Mouse (Mus musculus) embryonic facial prominence, embryonic 13.5 days (tissue): Measurements from ENCODE around the gene Pprc1. TPM values are rescaled to one million over a fixed set of nuclear protein-coding genes. Genes with fewer than 3 reads are reported as not detected.

Experiments
- ATAC-seq: fragments of 200-750 bp; cut with Nextera tagmentation; 2 replicates; pipeline ENCODE4 v1.8.0; 2017; ENCODE audit warnings: low read depth; ENCODE audit not compliant: insufficient number of reproducible peaks, insufficient read depth, low FRiP score, low TSS enrichment
- H3K27ac ChIP-seq: fragments of 300-500 bp; sonication (generic); 2 replicates; pipeline ENCODE4 v1.5.1; 2015; ENCODE audit warnings: moderate library complexity, mild to moderate bottlenecking, inconsistent platforms
- H3K27me3 ChIP-seq: fragments of 300-500 bp; sonication (generic); 2 replicates; pipeline ENCODE4 v1.6.1; 2015; ENCODE audit warnings: mild to moderate bottlenecking, inconsistent platforms
- H3K36me3 ChIP-seq: fragments of 300-500 bp; sonication (generic); 2 replicates; pipeline ENCODE4 v1.6.1; 2015; ENCODE audit warnings: mild to moderate bottlenecking, inconsistent platforms
- H3K4me1 ChIP-seq: fragments of 300-500 bp; sonication (generic); 2 replicates; pipeline ENCODE4 v1.6.1; 2015; ENCODE audit warnings: inconsistent platforms
- H3K4me2 ChIP-seq: fragments of 300-500 bp; sonication (generic); 2 replicates; pipeline ENCODE4 v1.6.1; 2015; ENCODE audit warnings: moderate library complexity, mild to moderate bottlenecking, inconsistent platforms
- H3K4me3 ChIP-seq: fragments of 300-500 bp; sonication (generic); 2 replicates; pipeline ENCODE4 v1.5.1; 2015; ENCODE audit warnings: mild to moderate bottlenecking, inconsistent platforms
- H3K9ac ChIP-seq: fragments of 300-500 bp; sonication (generic); 2 replicates; pipeline ENCODE4 v1.6.1; 2015; ENCODE audit warnings: mild to moderate bottlenecking, inconsistent platforms
- H3K9me3 ChIP-seq: fragments of 300-500 bp; sonication (generic); 2 replicates; pipeline ENCODE4 v1.6.1; 2016; ENCODE audit warnings: inconsistent platforms
- WGBS: fragments of 180-500 bp; shearing (Covaris S2); methylation state at CpG from one replicate; pipeline ENCODE4 v1.1.7; 2015; ENCODE audit warnings: mixed read lengths; 5-methylcytosine and 5-hydroxymethylcytosine counted together
- polyA plus RNA-seq: library from polyadenylated mRNA; unstranded; fragments of >200 nt; fragmentation: Nextera tagmentation; extraction: Ambion mirVana; gene quantifications from 2 replicates; pipeline ENCODE4 v1.2.1, GENCODE M21; 2015

Gene Pprc1
- polyA plus RNA-seq, 1 experiment from 2014 or later = 38.8 TPM

DNA sequence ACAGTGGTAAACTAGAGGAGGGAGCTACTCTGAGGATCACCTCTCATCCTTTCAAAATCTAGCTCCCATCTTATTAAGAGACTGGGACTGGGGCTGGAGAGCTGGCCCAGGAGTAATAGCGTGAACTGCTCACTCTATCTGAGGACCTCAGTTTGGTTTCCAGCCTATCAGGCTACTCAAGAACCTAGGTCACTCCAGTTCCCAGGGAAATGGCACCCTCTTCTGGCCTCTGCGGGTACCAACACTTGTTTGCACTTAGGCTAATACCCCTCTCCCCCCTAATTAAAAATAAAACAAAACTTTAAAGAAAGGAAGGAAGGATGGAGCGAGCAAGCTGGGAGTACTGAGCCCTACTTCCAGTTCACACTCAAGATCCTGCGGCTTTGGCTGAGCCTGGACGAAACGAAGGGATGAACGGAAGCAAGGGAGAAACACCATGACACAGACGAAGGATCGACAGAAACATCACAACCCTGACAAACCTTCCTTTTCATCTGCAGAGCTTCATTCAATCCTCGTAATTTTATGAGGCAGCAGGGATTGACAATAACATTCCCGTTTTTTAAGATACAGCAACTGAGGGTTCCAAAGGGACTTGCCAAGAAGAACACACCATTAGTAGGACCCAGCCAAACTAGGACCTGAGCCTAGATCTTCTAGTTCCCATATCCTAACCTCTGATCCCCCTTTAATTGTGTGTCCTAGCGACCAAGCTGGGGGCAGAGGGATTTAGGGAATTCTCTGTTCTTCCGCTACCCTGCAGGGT, 8.0 kb upstream of the Pprc1 start:
- Histone ChIP-seq H3K9me3 (no peaks in the 10 kb centered on the region), H3K9ac (peak overlapping the region; percentile 97), H3K4me2 (peak overlapping the region; percentile 93), H3K4me3 (peak overlapping the region; percentile 97), H3K4me1 (peaks cover 44% of the 10 kb centered on the region), H3K36me3 (peaks cover 51% of the 10 kb centered on the region), H3K27ac (peak overlapping the region; percentile 99), H3K27me3 (no peaks in the 10 kb centered on the region)
- ATAC-seq = no peak
- 74% methylated on average over 13 of the region's 13 CpGs for WGBS

DNA sequence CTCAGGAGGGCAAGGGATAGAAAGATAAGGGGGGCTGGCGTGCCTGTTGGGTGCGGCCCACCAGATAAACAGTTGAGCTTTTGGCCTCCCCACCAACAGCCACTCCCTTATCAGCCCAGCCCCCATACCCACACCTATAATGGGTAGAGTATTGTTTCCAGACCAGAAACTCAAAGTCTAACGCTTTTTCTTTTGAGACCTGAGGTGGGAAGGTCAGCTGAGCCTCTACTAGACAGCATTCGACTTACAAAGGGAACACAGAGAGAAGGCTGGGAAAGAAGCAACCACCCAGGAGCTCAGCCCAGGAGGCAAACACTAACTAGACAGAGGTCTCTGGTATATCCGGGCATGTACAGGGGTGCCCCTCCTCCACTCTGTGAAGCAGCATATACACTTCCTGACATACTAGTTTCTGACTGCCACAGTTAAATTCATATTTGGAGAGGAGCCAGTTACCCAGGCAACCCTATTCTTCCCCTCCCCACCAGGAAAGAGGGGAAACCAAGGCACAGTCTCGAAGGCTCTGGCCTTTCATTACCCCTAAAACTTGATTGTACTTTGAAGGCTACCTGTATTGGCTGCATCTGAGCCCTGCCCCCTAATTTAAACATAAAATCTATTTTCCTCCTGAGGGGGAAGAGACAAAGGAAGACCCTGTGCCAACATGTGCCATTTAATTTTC, 7.3 kb upstream of the Pprc1 start:
- H3K4me2 ChIP-seq = peak overlapping the region; percentile 93
- H3K4me1 ChIP-seq = peaks cover 51% of the 10 kb centered on the region
- no peak for ATAC-seq
- H3K27ac ChIP-seq = peak overlapping the region; percentile 99
- peaks cover 43% of the 10 kb centered on the region for H3K36me3 ChIP-seq
- H3K9me3 ChIP-seq = no peaks in the 10 kb centered on the region
- peak overlapping the region; percentile 97 for H3K9ac ChIP-seq
- no peaks in the 10 kb centered on the region for H3K27me3 ChIP-seq
- peak overlapping the region; percentile 97 for H3K4me3 ChIP-seq
- WGBS = 16% methylated on average over 6 of the region's 6 CpGs

DNA sequence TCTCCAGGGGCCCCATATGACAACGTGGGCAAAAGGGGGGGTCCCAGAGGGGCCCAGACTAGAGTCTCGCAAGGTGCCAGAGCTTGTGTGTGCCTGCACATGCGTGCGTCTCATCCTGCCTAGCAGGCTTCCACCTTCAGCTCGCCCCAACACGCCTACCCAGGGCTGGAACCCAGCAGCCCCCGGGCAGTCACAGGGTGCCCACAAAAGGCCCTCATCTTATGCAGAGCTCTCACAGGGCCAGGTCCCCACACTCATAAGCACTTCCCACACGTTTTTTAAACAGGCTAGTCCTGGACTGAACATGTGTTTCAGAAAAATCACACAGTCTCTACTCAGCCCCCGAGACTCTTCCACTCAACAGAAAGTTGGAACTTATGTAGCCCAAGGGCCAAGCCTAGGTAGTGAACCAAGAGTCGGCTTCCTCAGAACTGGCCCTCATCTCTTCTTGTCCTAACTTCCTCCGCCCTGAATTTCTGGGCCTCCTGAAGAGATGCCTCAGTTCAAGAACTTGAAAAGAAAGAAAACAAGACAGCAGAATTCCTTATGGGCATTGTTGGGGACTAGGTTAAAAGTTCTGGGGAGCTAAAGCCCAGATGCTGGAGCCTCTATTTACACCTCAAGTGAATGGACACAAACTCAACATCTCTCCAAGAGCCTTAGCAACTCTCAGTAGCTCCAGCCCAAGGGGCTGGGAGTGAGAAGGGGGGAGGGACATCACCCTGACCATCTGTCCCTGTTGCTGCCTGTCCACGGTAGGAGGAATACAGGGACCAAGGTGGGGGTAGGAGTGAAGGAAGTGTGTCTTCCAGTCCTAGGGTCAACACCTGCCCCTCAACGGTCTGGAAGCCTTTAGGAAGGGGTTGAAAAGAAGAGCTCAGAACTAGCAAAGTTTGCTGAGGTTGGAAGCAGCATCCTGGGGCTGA, 6.5 kb upstream of the Pprc1 start:
- H3K27me3 ChIP-seq = no peaks in the 10 kb centered on the region
- H3K4me1 ChIP-seq = peaks cover 59% of the 10 kb centered on the region
- peak overlapping the region; percentile 93 for H3K4me2 ChIP-seq
- 5% methylated on average over 13 of the region's 13 CpGs for WGBS
- peaks cover 35% of the 10 kb centered on the region for H3K36me3 ChIP-seq
- H3K9me3 ChIP-seq = no peaks in the 10 kb centered on the region
- peak overlapping the region; percentile 99 for H3K27ac ChIP-seq
- H3K9ac ChIP-seq = peak overlapping the region; percentile 97
- H3K4me3 ChIP-seq = peak overlapping the region; percentile 97
- ATAC-seq = no peak

DNA sequence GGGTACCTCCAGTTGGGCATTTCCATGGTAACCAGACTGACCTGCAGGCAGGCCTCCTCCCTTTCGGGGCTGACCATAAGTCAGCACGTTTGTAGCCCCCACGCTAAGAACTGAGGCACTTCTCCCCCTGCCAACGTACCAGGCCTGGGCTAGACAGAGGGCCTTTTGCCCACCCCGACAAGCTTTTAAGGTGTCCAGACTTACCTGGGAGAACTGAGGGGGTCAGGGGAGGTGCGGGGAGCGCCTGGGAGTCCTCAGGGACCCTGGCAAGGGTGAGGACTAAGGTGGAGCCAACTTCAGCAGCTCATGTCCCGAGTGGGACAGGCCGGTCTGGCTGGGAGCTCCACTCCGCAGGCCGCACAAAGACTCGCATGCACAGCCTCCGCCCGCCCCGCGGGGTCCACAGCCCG, 5.8 kb upstream of the Pprc1 start:
- Histone ChIP-seq H3K9ac (peak overlapping the region; percentile 97), H3K9me3 (no peaks in the 10 kb centered on the region), H3K4me3 (peak overlapping the region; percentile 97), H3K36me3 (peaks cover 29% of the 10 kb centered on the region), H3K27me3 (no peaks in the 10 kb centered on the region), H3K4me1 (peaks cover 66% of the 10 kb centered on the region), H3K4me2 (peak overlapping the region; percentile 93), H3K27ac (peak overlapping the region; percentile 99)
- 0% methylated on average over 13 of the region's 17 CpGs for WGBS
- no peak for ATAC-seq

DNA sequence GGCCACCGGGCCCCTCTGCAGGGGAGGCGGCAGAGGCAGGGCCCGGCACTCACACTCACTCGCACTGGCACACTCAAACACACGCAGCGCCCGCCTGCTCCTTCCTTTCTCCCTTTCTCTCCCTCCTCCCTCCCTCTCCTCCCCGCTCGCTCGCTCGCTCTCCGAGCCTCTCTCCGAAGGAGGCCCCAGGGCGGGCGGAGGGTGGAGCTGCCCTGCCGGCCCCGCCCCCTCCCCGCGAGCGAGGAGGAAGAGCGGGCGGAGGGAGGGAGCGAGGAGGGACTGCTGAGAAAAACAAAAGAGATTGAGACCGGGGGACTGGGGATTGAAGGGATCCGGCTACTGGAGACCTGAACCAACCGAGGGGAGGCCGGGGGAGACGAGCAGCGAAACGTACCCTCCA, 5.2 kb upstream of the Pprc1 start:
- peak overlapping the region; percentile 99 for H3K27ac ChIP-seq
- peaks cover 22% of the 10 kb centered on the region for H3K36me3 ChIP-seq
- WGBS = under 1% methylated on average over 26 of the region's 30 CpGs
- peak; percentile 62 for ATAC-seq
- H3K9ac ChIP-seq = peak overlapping the region; percentile 97
- H3K4me1 ChIP-seq = peaks cover 69% of the 10 kb centered on the region
- H3K9me3 ChIP-seq = no peaks in the 10 kb centered on the region
- no peaks in the 10 kb centered on the region for H3K27me3 ChIP-seq
- peak overlapping the region; percentile 93 for H3K4me2 ChIP-seq
- peak overlapping the region; percentile 97 for H3K4me3 ChIP-seq

DNA sequence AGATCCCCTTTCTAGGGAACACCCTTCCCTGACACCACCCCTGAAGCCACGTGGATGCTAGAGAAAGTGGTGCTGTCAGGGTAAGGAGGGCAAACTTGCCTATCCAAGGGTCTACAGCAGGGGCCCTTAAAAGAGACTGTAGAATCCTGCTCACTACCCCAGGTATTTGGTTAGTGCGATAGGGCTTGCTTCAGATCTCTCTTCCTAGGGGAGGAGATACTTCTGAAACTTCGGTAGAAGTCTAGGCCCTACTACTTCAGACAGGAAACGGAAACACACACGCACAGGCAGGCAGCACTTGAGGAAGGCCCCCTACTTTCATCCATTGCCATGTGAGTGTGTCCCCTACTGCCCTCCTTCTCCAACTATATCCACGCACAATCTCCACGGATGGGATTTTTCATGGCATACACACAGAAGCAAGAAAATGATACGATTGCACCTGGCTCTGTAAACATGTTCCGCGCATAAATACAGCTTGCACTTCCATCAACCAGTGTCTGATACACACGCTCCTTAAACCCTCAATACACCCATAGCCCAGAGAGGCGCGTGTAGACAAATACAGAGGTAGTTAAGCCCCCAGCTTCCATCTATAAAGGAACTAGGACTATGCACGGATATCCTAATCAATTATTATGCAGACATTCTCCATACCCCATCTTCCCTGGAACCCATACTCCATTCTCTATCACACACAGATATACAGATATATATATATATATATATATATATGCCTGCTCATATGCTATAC, 4.4 kb upstream of the Pprc1 start:
- peak overlapping the region; percentile 97 for H3K4me3 ChIP-seq
- H3K9ac ChIP-seq = peak overlapping the region; percentile 97
- no peaks in the 10 kb centered on the region for H3K27me3 ChIP-seq
- peaks cover 14% of the 10 kb centered on the region for H3K36me3 ChIP-seq
- H3K4me1 ChIP-seq = peaks cover 69% of the 10 kb centered on the region
- no peaks in the 10 kb centered on the region for H3K9me3 ChIP-seq
- 35% methylated on average over 14 of the region's 14 CpGs for WGBS
- H3K4me2 ChIP-seq = peak overlapping the region; percentile 93
- H3K27ac ChIP-seq = peak overlapping the region; percentile 99
- ATAC-seq = no peak

DNA sequence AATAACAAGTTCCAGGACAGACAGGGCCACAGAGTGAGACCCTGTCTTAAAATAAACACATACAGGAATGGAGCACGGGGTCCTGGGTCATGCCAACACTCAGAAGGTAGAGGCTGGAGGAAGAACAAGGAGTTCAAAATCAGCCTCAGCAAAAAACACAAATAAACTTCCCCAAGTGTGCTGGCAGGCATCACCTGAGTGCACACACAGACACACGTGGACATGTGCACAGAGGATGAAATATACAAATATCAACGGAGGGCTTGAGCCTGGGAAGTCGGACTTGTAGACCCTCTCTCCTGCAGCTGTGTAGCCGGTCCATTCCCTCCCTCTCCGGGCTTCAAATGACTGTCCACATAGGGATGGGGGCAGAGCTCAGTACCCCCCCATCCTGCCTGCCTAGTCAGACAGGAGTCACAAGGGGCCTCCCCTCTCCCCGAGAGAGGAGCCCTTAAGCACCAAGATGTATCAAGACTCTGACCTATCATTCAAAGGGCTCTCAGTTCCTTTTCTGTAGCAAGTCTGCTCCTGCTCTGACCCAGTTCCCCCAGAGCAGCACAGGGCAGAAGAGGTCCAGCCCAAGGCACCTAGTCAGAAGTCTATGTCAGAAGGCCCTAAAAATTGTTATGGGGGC, 3.3 kb upstream of the Pprc1 start:
- Histone ChIP-seq H3K4me3 (peak overlapping the region; percentile 97), H3K27ac (peak overlapping the region; percentile 99), H3K4me2 (peak overlapping the region; percentile 93), H3K9ac (peak overlapping the region; percentile 98), H3K9me3 (no peaks in the 10 kb centered on the region), H3K27me3 (no peaks in the 10 kb centered on the region), H3K36me3 (peaks cover 3% of the 10 kb centered on the region), H3K4me1 (peaks cover 72% of the 10 kb centered on the region)
- peak; percentile 0; the same call in 1 of the 2 replicates for ATAC-seq
- WGBS = 13% methylated on average over 7 of the region's 7 CpGs

DNA sequence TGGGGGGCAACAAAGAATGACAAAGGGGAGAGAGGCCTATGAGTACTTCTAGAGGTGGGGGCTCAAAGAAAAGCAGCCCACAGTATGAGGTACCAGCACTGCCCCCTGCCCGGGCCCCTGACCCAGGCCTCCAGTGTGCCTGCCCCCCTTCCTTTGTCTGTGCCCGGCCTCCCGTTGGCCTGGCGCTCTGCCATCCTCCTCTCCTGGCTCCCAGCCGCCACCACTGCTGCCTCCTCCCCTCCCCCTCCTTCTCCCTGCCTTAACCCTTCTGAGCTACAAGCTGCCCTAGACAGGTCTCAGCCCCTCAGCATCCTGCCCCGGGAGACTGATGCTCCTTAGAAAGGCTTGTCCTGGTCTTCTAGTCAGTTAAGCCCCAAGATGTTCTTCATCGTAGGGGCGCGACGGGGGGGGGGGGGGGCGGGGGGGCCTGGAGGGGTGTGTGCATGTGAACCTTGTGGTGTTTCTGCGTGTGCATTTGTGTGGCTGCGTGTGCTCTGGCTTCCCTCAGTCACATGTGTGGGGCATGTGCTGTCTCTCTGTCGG, 2.7 kb upstream of the Pprc1 start:
- H3K36me3 ChIP-seq = no peaks in the 10 kb centered on the region
- H3K9ac ChIP-seq = peak overlapping the region; percentile 98
- WGBS = 1% methylated on average over 13 of the region's 14 CpGs
- H3K27ac ChIP-seq = peak overlapping the region; percentile 99
- H3K27me3 ChIP-seq = no peaks in the 10 kb centered on the region
- peak overlapping the region; percentile 93 for H3K4me2 ChIP-seq
- H3K4me1 ChIP-seq = peaks cover 72% of the 10 kb centered on the region
- ATAC-seq = peak; percentile 39
- H3K9me3 ChIP-seq = no peaks in the 10 kb centered on the region
- H3K4me3 ChIP-seq = peak overlapping the region; percentile 97

DNA sequence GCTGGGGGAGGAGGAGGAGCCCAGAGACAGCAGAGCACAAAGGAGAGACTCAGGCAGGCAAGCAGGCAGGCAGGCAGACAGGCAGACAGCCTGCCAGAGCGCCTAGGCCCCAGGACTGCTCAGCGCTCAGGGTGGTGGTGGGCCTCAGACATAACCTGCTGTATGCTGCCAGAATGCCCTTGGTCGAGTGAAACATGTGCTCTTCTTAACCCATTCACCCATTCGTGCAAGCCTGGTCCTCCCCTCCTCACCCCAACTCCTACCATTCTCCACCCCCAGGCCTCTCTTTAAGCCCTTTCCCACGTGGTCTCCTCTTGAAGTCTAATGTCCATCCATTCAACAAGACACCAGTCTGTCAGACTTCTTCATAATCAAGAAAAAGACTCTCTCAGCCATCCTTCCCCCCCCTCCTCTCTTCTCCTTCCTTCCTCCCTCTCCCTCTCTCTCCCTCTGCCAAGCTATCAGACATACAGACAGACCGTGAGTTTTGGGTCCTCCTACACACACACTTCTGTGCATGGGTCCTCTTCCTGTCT, 2.1 kb upstream of the Pprc1 start:
- peak; percentile 33; the same call in 1 of the 2 replicates for ATAC-seq

DNA sequence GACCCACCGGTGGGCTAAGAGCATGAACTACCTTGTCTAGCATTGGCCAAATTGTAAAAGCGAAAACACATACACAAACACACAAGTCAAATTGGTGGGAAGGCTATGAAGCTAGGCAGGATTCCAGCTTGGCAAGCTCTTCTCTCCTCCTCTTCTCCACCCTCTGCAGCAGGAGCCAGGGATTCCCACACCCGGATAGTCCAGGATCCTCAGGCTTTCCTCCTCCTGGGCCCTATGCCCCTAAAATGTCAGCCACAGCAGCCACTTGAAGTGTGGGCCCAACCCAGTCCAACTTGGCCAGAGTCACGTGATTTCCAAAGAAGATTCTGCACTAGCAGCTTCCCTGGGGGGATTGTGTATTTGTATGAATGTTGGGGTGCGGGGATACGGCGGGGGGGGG, 1.3 kb upstream of the Pprc1 start:
- ATAC-seq = no peak
- H3K4me3 ChIP-seq = peak overlapping the region; percentile 97
- H3K4me2 ChIP-seq = peak overlapping the region; percentile 93
- H3K27me3 ChIP-seq = no peaks in the 10 kb centered on the region
- H3K9ac ChIP-seq = peak overlapping the region; percentile 98
- peak overlapping the region; percentile 99 for H3K27ac ChIP-seq
- H3K4me1 ChIP-seq = peaks cover 64% of the 10 kb centered on the region
- no peaks in the 10 kb centered on the region for H3K36me3 ChIP-seq
- 58% methylated on average over 7 of the region's 7 CpGs for WGBS
- H3K9me3 ChIP-seq = no peaks in the 10 kb centered on the region

More for the DNA sequence above, 2.1 kb upstream of the Pprc1 start:
- Histone ChIP-seq H3K4me3 (peak overlapping the region; percentile 97), H3K4me2 (peak overlapping the region; percentile 93), H3K27ac (peak overlapping the region; percentile 99), H3K27me3 (no peaks in the 10 kb centered on the region), H3K4me1 (peaks cover 69% of the 10 kb centered on the region), H3K9ac (peak overlapping the region; percentile 98), H3K36me3 (no peaks in the 10 kb centered on the region), H3K9me3 (no peaks in the 10 kb centered on the region)
- 3% methylated on average over 6 of the region's 6 CpGs for WGBS
